Mouse (Mus musculus) liver, embryonic 14.5 days (tissue): ENCODE results near the gene Ralgapa2.

Experiments used
- CTCF ChIP-seq: IDR thresholded peaks from 2 replicates; pipeline ENCODE4 v1.5.1; 2016; ENCODE audit warnings: antibody characterized with exemption, low read depth, control low read depth
- EP300 ChIP-seq: IDR thresholded peaks from 2 replicates; pipeline ENCODE4 v1.6.1; 2016; ENCODE audit warnings: antibody characterized with exemption, low read depth

- no peak for TF ChIP-seq CTCF
- TF ChIP-seq EP300, result no peak
Measured at GRCm38 (mm10) chr2:146330772-146331281, 181.3 kb downstream of the Ralgapa2 start.
